Mouse (Mus musculus): ENCODE results near the gene Fam131b.

DNA sequence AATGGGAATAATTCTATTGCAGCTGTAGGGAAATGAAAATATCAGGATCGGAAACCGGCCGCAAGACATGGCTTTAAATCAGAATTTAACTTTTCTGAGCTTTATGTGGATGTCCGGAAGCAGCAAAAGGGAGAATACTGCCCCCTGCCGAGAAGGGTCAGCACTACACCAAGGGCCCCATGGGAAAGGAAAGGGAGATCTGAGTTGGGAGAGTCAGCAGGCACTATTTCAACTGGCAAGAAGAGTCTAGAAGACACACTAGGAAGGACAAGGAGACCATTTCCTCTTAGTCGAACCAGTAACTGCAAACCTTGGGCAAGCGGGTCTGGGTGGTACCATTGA, 796 bp upstream of the Fam131b start:
- TF ChIP-seq CTCF (IDR thresholded peaks at IDR 0.05; ENCODE audit: extremely low read depth, insufficient read depth, low read length) = peak; percentile 84
- no peak for TF ChIP-seq POLR2A (IDR thresholded peaks at IDR 0.05; ENCODE audit: extremely low read depth, insufficient read depth, low read length)

All from cortical plate, adult 2 months (tissue).